Mouse (Mus musculus) Muller cell, postnatal 12 days (primary cell): ENCODE results near the gene Exoc7.
A peak's percentile ranks its signal among the peaks of the same experiment; 100 is the strongest.

ENCODE experiments used
- DNase-seq: peaks from one replicate; pipeline ENCODE4 v3.0.0-alpha.2; 2015; ENCODE audit errors: inconsistent ontology term

The Exoc7 gene

GRCm38 (mm10) chr11:116245616-116246015, 61.4 kb downstream of the Exoc7 start:
- no peak for DNase-seq

GRCm38 (mm10) chr11:116244580-116244979, 62.5 kb downstream of the Exoc7 start:
- no peak for DNase-seq

- DNase-seq, result no peak
Measured at GRCm38 (mm10) chr11:116241744-116242235, 65.2 kb downstream of the Exoc7 start.

- peak; percentile 43 for DNase-seq
Measured at GRCm38 (mm10) chr11:116239797-116240196, 67.2 kb downstream of the Exoc7 start.
